9 mouse cellular contexts compared by ENCODE assay signal in genomic region chr13:40734316-40734965, GRCm38 (mm10). TPM values are rescaled to one million over a fixed set of nuclear protein-coding genes. Genes with fewer than 3 reads are reported as not detected.
A peak's percentile ranks its signal among the peaks of the same experiment; 100 is the strongest.
DNase-seq lines count a peak whose midpoint lies in the region; ATAC-seq lines count a peak whose summit lies in the region.
"Had no signal": no experiment of that assay in that cellular context is flagged by ENCODE, and none has a peak within 500 bp of the region (broad histone marks: within the 10 kb centered on the region; RNA-seq: fewer than 3 reads in every experiment).

No protein-coding gene starts in this region.

- H3K4me2 ChIP-seq in hindbrain, embryonic 12.5 days (replicated peaks), result peak overlapping the region; percentile 57
- H3K4me2 ChIP-seq in midbrain, embryonic 14.5 days (ENCODE audit: low read length), result peak overlapping the region; percentile 53

- under 1% methylated on average over 33 of the region's 33 CpGs for WGBS in hindbrain, embryonic 12.5 days
- WGBS in midbrain, embryonic 14.5 days, result under 1% methylated on average over 33 of the region's 33 CpGs

- no peak for ATAC-seq in hindbrain, embryonic 12.5 days (ENCODE audit: low FRiP score)
- no peak for ATAC-seq in midbrain, embryonic 14.5 days (ENCODE audit: low FRiP score, low TSS enrichment)

- peaks cover 84% of the 10 kb centered on the region for H3K27me3 ChIP-seq in hindbrain, embryonic 12.5 days
- peaks cover 84% of the 10 kb centered on the region for H3K27me3 ChIP-seq in midbrain, embryonic 14.5 days (ENCODE audit: control insufficient read depth, insufficient read depth, low read length)

- peak; percentile 84 for DNase-seq in heart, adult 11 months
- DNase-seq in heart, postnatal 4 days, result no peak
- DNase-seq in ES-CJ7 (ENCODE audit: low read depth, low spot score) (peak; percentile 51), adipocyte (ENCODE audit: low spot score) (no peak)
- no peak for DNase-seq in midbrain, embryonic 14.5 days
- no peak for DNase-seq in thymus, postnatal 36 days
- DNase-seq in spleen, postnatal 10 days (ENCODE audit: low spot score in 2 of 2), result no peak
- DNase-seq: lung, postnatal 4 days had no signal

- H3K9ac ChIP-seq in hindbrain, embryonic 12.5 days, result no peak overlapping the region
- H3K9ac ChIP-seq in midbrain, embryonic 14.5 days (replicated peaks; ENCODE audit: low read length), result no peak overlapping the region

- H3K4me3 ChIP-seq in hindbrain, embryonic 12.5 days, result peak overlapping the region; percentile 44
- H3K4me3 ChIP-seq in midbrain, embryonic 14.5 days (replicated peaks; ENCODE audit: low read depth, low read length), result peak overlapping the region; percentile 42

- no peaks in the 10 kb centered on the region for H3K36me3 ChIP-seq in hindbrain, embryonic 12.5 days
- no peaks in the 10 kb centered on the region for H3K36me3 ChIP-seq in midbrain, embryonic 14.5 days (ENCODE audit: control insufficient read depth, insufficient read depth, low read length)

- peaks cover 23% of the 10 kb centered on the region for H3K4me1 ChIP-seq in hindbrain, embryonic 12.5 days
- 0 out of 2 replicates have a peak, but pooled peaks cover 2% of the 10 kb centered on the region for H3K4me1 ChIP-seq in midbrain, embryonic 14.5 days (ENCODE audit: control insufficient read depth, insufficient read depth, low read length)

- H3K27ac ChIP-seq in hindbrain, embryonic 12.5 days, result peak overlapping the region; percentile 1; the same call in 1 of the 2 replicates
- no peak overlapping the region for H3K27ac ChIP-seq in midbrain, embryonic 14.5 days (replicated peaks; ENCODE audit: low read depth, low read length)

- no peaks in the 10 kb centered on the region for H3K9me3 ChIP-seq in hindbrain, embryonic 12.5 days (replicated peaks)
- no peaks in the 10 kb centered on the region for H3K9me3 ChIP-seq in midbrain, embryonic 14.5 days (ENCODE audit: control insufficient read depth, low read length)

RNA-seq across cellular contexts. Expression of gene Tfap2a, which starts 3.7 kb away (rescaled TPM):
- under 1 TPM in 1 of 2 experiments, not detected in 1; 0.27 TPM for total RNA-seq in heart, postnatal 4 days (2021)
- 20.5 and 21.1 TPM in 2 replicates for polyA plus RNA-seq in hindbrain, embryonic 12.5 days (2016; fragmentation: Nextera tagmentation; extraction: Ambion mirVana)
- polyA plus RNA-seq in midbrain, embryonic 14.5 days (2014; fragmentation: Nextera tagmentation; extraction: Ambion mirVana), result 11.6 and 11.8 TPM in 2 replicates

Comparison
In these comparisons a context has a peak if more than half of its experiments do, and no peak if none do; other contexts are left out.
1. DNase-seq: peak in heart, adult 11 months (single experiment) and ES-CJ7 (single experiment); none in heart, postnatal 4 days (single experiment), midbrain, embryonic 14.5 days (single experiment), thymus, postnatal 36 days (0 of 2), adipocyte (single experiment) and spleen, postnatal 10 days (0 of 2).